Mouse (Mus musculus): ENCODE measurements around the gene Sgo2a.
"Not testable (repeated sequence)": the region's sequence is repeated elsewhere in the genome, so short reads cannot be mapped to it uniquely, and the experiment has no call there.

The Sgo2a gene

DNA sequence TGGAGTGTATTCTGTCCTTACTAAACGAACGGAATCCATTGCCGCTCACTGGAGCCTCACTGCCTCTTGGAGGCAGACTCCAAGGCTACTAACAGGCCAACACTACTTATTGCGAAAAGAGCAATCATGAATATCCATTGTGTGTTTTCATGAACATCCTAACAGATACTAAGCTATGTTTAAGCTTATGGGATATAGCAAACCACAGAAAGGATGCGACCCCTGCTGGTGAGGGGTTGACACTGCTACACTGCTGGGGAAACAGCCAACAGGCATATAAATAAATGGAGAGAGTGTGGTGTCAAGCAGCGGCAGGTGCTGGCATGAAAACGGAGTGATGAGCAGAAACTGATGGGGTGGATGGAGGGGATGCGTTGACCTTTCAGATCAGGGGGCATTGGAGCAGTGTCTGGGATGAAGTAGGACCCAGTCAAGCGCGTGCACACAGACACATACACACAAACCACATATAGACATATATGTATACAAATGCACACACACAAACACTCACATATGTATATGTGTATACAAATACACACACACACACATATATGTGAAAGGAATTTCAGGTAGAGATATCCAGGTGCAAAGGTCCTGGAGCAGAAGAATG is 35.5 kb downstream of the Sgo2a start:
- peak; percentile 32 to 72 for DNase-seq (ENCODE audit: low spot score in 2 of 2)

DNA sequence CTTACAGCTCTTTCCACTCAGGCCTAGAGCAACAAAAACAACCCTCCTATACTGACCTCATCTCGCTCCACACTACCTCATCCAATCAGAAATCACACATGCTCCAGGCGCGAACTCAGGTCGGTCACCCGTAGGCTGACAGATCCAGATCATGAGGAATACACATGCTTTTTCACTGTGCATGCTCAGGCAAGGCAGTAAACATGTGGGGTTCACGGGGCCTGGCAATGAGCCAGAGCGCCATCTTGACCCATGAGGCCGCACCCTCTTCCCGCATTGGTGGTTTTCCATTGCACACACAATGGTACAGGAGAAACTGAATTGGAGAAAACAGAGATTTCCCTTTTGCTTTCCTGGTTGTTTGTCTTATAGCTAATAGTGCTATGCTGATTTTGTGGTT is 41.5 kb downstream of the Sgo2a start:
- DNase-seq (ENCODE audit: low spot score in 2 of 2) = not testable (repeated sequence)

GRCm38 (mm10) chr1:58045076-58045475 is 49.3 kb downstream of the Sgo2a start:
- DNase-seq (ENCODE audit: low spot score in 2 of 2) = no peak

DNA sequence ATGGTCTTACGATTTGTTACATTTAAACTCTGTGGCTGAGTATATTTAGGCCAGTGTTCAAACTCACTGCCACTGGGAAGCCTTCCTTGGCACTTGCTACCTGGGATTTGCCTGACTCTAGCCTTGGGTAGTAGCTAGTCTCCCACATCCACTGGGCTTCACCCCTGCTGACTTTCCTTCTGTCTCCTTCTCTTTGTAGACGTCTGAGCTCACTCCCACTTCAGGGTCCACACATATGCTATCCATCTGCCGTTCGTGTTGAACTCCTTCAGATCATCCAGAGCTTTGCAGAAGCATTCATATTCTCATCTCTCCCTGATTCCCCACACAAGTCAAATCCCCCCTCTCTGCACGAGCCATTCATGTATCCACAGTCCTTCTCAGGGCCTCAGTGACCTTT is 49.8 kb downstream of the Sgo2a start:
- no peak for DNase-seq (ENCODE audit: low spot score in 2 of 2)

DNA sequence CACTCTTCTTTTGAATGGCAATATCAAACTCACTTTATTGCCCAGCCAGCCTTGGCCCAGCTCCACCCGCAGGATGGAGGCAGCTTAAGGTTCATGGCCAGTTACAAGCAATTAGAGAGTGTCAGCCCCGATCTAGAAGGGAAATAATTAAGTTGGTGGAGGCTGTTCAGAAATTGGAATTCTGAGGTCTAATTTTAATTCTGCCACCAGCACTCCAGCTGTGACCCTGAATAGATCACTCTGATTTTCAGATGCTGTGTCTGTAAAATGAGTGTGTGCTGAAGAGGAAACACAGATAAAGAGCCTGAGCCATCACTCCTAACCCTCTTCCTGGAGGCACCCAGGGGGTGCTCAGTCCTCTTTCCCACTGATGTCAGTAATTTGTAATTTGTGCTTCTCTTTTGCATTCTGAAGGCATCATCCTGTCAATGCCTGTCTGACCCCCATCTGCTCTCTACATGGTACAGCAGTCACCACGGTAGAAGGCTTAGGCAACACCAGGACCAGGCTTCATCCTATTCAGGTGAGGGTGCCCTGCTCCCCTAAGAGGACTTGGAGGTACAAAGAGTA is 51.0 kb downstream of the Sgo2a start:
- no peak for DNase-seq (ENCODE audit: low spot score in 2 of 2)

- DNase-seq (ENCODE audit: low spot score in 2 of 2) = no peak
Observed at GRCm38 (mm10) chr1:58049126-58049525, 53.4 kb downstream of the Sgo2a start.

GRCm38 (mm10) chr1:58055598-58055997 is 59.8 kb downstream of the Sgo2a start:
- DNase-seq (ENCODE audit: low spot score in 2 of 2) = no peak

GRCm38 (mm10) chr1:58056074-58056807 is 60.5 kb downstream of the Sgo2a start:
- no peak for DNase-seq (ENCODE audit: low spot score in 2 of 2)

GRCm38 (mm10) chr1:58056939-58057338 is 61.2 kb downstream of the Sgo2a start:
- no peak for DNase-seq (ENCODE audit: low spot score in 2 of 2)

- no peak for DNase-seq (ENCODE audit: low spot score in 2 of 2)
Observed at GRCm38 (mm10) chr1:58058846-58059245, 63.1 kb downstream of the Sgo2a start.

GRCm38 (mm10) chr1:58062131-58062530 is 66.4 kb downstream of the Sgo2a start:
- no peak for DNase-seq (ENCODE audit: low spot score in 2 of 2)

DNA sequence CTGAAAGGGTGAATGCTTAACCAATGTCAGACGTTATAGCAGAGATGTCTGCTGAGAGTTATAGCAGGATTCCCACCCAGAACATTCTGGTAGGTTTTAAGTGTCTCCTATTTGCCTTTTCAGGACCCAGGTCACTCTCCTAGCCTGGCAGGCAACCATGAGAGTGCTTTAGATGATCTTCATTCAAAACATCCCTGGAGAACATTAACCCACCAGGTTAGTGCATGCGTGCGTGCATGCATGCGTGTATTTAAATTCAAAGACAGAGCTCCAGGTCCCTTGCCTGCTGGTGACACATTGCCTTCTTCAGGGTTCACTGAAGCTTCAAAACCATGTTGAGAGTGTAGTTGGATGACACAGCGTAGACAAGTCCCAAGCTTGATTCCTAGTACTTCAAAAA is 69.4 kb downstream of the Sgo2a start:
- DNase-seq (ENCODE audit: low spot score in 2 of 2) = no peak

- DNase-seq (ENCODE audit: low spot score in 2 of 2) = no peak
Observed at GRCm38 (mm10) chr1:58065606-58066005, 69.8 kb downstream of the Sgo2a start.

DNA sequence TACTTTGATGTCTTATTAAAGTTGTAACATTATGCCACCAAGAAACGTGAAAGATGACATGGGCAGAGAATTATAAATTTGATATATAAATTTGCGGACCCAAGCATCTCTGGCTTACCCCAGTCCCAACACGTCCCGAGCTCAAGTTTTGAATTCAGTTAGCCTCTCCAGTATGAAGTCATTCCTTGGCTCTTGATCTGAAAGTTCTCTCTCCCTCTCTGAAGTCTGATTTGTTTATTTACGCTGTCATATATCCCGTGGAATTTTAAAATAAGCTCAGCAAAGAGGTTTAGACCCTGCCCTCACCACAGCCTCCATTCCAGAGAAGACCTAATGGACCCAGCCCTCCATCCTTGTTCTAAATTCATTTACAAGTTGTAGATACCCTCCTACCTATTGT is 73.4 kb downstream of the Sgo2a start:
- DNase-seq (ENCODE audit: low spot score in 2 of 2) = no peak

- no peak for DNase-seq (ENCODE audit: low spot score in 2 of 2)
Observed at GRCm38 (mm10) chr1:58070091-58070490, 74.3 kb downstream of the Sgo2a start.

- DNase-seq (ENCODE audit: low spot score in 2 of 2) = no peak
Observed at GRCm38 (mm10) chr1:58071006-58071405, 75.2 kb downstream of the Sgo2a start.

DNA sequence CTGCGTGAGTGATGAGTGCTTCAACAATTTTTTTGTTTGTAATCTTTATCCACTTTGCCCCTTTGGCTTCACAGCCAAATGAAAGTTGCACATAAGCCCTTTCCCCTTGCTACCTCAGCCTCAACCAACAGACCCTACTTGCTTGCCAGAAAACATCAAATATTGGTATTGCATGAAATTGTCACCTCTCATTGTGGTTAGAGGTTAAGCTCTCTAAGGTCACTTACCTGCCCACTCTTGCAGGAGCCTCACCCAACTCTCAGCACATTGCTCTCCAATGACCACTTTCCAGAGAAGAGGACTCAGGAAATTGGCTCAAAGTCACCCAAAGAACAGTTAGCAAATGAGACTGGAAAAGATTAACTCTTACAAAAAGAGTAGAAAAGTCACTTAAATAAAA is 75.7 kb downstream of the Sgo2a start:
- DNase-seq (ENCODE audit: low spot score in 2 of 2) = no peak

GRCm38 (mm10) chr1:58072416-58072815 is 76.6 kb downstream of the Sgo2a start:
- DNase-seq (ENCODE audit: low spot score in 2 of 2) = no peak

GRCm38 (mm10) chr1:58072991-58073730 is 77.4 kb downstream of the Sgo2a start:
- no peak for DNase-seq (ENCODE audit: low spot score in 2 of 2)

GRCm38 (mm10) chr1:58074266-58074665 is 78.5 kb downstream of the Sgo2a start:
- no peak for DNase-seq (ENCODE audit: low spot score in 2 of 2)
